Mouse (Mus musculus) adrenal gland, adult 2 months (tissue): ENCODE results near the gene Pign. TPM values are rescaled to one million over a fixed set of nuclear protein-coding genes. Genes with fewer than 3 reads are reported as not detected.

ENCODE experiments used
- DNase-seq: peaks from one replicate; pipeline ENCODE4 v3.0.0; 2021
- long read RNA-seq: library from polyadenylated mRNA; stranded (forward); transcript quantifications from one replicate; pipeline ENCODE4 v2.0.0, GENCODE M21; 2021
- polyA plus RNA-seq: library from polyadenylated mRNA; depleted of rRNA; stranded (reverse); fragments of >200 nt; gene quantifications from 2 replicates; pipeline ENCODE4 v1.2.3, GENCODE M21; 2012; rRNA removed
- total RNA-seq, 2 experiments: library from RNA; stranded (reverse); gene quantifications; 2 replicates each; pipeline ENCODE4 v1.2.3; 2021

Gene Pign
- 10 to 100 TPM; 28.1 to 39.4 TPM for total RNA-seq
- polyA plus RNA-seq, result 6.7 and 11.3 TPM in 2 replicates
- long read RNA-seq, full-length matches to known transcripts, result 3 of 6 reads
- long read RNA-seq, partial matches to known transcripts, result 1 of 6 reads
- long read RNA-seq, other reads (novel, unspliced or antisense), result 2 of 6 reads

DNA sequence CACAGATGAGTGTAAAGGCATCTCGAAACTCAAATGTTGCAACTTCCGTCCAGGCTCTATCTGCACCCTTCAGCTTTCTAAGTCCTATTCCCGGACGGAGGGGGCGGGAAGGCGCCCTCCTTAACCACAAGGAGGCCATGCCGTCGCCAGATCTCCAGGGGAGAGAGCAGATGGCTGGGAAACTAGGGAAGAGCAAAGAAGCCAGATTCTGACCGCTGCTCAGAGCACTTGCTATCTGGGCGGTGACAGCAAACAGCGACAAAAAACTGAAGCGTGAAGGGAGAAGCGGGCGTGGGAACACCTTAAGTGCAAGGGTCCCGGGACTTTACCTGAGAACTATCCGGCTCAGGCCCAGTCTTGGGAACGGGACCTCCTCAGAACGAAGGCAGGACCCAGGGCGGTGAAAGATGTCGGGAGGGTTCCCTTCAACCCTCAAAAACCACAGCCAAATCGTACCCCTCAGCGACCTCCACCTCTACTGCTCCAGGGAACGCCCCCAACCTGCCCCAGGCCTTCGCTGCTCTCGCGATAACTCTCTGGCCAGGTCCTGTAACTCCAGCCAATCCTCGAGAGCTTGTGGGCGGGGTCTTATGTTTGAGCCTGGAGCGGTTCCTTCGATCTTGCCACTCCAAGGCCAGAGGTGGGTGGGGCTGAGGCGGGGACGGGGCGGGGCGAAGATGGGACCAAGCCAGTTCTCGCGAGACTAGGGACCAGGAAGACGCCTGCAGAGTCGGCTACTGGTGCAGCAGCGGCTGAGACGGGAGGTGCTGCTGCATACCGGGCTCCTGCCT is at the start of gene Pign, which contains the start of gene Relch:
Gene Pign, minus strand, starts transcription at position 507 of the 791 bp plus-strand sequence.
Gene Relch, plus strand, starts transcription at position 691 of the 791 bp plus-strand sequence.
- peak; percentile 99 for DNase-seq

DNA sequence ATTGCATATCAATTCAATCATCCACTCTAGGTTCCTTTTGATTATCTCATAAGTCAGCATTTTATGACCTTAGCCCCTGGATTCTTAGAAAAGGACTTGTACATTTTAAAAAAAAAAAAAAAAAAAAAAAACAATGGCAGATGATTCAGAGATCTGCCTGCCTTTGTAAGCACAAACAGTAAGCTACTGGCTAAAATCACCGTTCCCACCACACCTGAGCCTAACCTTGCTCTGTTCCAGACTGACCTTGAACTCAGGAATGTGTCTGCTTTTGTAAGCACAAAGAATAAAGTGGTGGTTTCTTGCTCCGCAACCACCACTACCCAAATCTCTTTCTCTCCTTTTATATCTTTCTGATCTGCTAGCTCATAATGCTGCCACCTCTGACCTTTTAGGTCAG is 49.3 kb upstream of the Pign start:
- DNase-seq, result no peak

- no peak for DNase-seq
Measured at GRCm38 (mm10) chr1:105711227-105711626, 47.8 kb upstream of the Pign start.

DNA sequence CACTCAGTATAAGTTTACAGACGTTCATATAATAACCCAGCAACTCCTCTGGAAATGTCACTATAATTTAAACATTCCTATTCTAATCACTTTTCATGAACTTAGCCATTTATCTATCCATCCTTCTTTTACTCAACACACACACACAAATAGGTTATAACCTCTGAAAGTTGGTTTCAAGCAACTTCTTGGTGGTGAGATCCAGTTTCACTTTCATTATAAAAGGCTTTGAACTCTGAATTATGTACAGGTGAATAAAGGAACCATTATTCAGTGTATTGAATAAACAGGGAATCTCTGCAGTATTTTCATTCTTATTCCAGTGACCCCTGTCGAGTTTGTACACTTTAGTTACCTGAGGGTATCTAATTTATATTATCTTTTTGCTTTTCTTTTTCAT is 45.9 kb upstream of the Pign start:
- DNase-seq, result no peak

DNA sequence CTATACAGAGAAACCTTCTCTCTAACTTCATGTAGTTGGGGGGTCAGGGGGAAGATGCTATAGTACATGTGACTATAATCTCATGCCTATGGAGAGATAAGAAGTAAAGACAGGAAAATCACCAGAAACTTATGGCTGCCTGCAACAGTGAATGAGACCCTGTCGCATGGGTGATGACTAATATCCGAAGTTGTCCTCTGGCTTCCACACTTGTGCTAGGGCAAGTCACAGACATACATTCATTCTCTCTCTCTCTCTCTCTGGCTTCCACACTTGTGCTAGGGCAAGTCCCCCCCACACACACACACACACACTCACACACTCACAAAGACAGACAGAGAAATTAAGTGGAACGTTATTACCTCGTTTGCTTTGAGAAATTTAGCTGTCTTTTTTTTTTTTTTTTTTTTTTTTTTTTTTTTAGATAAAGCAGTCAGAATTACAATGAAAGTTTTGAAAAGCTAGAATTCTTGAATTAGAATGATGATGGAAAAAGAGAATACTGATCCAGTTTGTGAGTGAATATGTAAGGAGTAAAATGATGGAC is 37.6 kb upstream of the Pign start:
- no peak for DNase-seq

DNA sequence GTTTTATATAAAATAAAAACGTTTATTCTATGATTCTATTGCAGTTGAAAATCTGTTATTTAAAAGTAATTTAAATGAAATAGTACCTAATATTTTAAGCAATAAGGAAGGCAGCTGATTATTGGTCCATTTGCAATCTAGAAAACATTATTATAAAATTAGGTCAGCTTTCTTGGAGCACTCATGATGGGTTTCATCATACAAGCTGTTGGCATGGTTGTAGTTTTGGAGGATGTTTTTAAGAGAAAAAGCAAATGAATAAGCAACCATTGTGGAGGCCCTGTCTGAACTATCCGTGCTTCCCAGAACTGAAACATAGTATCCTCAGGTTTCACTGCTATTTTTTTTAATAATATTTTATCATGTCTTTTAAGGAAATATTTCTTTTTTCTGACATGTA is 32.1 kb upstream of the Pign start:
- no peak for DNase-seq

GRCm38 (mm10) chr1:105685501-105685900 is 22.0 kb upstream of the Pign start:
- no peak for DNase-seq

DNA sequence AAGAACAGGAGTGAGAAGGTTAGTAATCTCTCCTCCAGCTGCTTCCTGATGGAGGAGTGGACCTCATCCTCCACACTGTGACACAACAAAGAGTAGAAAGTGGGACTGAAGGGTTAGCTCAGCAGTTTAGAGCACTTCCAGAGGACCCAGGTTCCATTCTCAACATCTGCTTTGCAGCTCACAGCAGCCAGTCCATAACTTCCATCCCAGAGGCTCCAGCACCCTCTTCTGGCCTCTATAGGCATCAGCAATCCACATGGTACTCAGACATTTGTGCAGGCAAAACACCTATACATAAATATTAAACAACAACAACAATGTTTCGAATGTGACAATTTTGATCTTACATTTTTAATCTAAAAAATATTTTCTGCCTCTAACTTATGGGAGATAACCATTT is 17.1 kb upstream of the Pign start:
- peak; percentile 29 for DNase-seq

DNA sequence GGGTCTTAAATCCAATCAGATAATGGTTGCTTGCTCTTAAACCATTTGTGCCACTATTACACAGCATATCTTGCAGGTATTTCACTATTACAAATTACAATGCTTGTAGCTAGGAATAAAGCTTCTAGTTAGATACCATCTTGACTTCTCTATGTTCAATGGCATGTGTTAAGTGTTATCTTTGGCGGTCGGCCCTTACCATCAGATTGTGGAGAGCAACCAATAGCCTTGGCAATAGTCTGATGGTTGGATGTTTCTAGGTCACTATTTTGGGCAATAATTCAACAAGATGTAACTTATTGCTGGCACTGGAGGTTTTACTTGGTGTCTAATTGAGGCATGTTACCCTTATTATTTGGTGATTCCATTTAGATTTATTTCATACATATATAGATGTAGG is 11.3 kb upstream of the Pign start:
- DNase-seq, result peak; percentile 37

- DNase-seq, result no peak
Measured at GRCm38 (mm10) chr1:105669700-105670099, 6.2 kb upstream of the Pign start.

GRCm38 (mm10) chr1:105663962-105664812 is 710 bp upstream of the Pign start:
- DNase-seq, result no peak

DNA sequence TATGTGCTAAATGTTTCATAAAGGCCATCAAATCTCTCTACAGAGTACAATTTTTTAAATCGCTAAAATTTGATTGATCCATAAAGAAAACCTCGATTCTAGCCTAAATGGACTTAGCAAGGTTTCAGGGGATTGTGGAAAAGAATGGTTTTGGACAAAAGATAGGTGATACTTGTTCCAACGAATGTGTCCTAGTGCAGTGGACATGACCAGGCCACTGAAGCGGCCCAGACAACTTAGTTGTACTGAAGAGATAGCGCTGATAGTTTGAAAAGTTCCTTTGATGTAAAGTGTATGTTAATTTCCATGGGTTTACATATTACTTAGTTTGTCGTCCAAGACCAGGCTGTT is 682 bp downstream of the Pign start:
- DNase-seq, result no peak

- DNase-seq, result peak; percentile 43
Measured at GRCm38 (mm10) chr1:105660015-105660414, 3.5 kb downstream of the Pign start.

DNA sequence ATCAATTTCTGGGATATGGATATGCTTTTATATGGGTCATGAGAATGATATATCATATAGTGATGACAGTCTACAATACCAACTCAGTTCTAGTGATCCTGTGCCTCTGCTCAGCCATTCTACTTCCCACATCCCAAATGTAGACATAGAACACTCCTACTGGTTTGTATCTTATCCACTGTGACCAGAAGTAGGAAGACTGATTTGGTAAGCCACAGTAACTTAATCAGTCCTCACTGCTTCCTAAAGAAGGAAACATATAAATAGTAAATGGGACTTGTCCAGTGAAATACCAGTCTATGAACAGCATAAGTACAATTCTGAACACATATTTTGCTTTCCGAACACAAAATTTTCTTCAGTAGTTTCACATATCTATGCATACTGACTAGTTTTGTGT is 9.5 kb downstream of the Pign start:
- DNase-seq, result no peak

GRCm38 (mm10) chr1:105650650-105651049 is 12.8 kb downstream of the Pign start:
- DNase-seq, result no peak

DNA sequence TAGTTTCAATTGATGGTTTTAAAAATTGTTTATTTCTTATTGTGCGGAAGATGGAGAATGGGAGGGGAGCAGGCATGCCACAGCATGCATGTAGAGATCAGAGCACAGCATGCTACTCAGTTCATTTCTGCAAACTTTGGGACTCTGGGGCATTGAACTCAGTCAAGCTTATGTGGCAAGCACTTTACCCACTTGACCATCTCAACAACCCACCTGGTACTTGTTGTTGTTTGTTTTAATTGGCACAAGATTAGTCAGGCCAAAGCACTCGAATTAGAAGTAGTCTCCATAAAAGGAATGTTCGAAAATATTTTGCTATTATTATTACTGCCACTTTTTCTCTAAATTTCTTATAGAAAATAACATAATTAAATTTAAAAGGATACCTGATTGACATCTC is 19.4 kb downstream of the Pign start:
- no peak for DNase-seq

- no peak for DNase-seq
Measured at GRCm38 (mm10) chr1:105630481-105630880, 33.0 kb downstream of the Pign start.

GRCm38 (mm10) chr1:105589673-105590072 is 73.8 kb downstream of the Pign start:
- no peak for DNase-seq

GRCm38 (mm10) chr1:105588697-105589096 is 74.8 kb downstream of the Pign start:
- no peak for DNase-seq

DNA sequence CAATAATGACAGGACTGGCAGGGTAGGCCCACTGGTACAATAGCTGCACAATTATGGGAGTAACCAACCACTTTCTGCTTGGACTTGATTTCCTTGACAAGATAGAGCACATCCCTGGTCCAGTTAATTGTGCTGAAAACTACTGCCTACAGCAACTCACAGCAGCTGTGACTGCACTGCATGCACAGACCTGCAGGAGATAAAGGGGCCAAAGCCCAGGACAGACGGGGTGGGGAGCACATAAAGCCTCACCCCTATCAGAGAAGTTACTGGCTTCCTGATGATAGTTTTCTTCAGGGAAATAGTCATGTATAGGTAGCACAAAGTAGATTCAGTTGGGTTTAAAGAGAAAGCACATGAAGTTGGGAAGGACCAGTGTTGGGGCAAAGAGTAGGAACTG is 80.7 kb downstream of the Pign start:
- DNase-seq, result no peak

DNA sequence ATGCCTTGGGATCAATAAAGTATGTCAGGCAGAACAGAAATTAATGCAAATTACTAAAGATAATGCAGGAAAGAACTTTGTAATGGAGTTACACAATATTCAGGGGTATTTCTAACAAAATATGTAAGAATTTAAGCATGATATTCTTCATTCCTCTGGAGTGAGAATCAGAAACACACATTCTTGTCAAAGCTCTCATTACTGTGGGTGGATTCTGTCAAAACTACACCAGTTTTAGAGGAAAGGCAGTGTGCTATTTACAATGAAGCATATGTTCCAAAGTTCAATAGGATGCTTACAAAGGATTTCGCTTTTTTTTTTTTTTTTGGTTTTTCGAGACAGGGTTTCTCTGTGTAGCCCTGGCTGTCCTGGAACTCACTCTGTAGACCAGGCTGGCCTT is 82.6 kb downstream of the Pign start:
- DNase-seq, result no peak

GRCm38 (mm10) chr1:105566051-105566450 is 97.4 kb downstream of the Pign start:
- no peak for DNase-seq

DNA sequence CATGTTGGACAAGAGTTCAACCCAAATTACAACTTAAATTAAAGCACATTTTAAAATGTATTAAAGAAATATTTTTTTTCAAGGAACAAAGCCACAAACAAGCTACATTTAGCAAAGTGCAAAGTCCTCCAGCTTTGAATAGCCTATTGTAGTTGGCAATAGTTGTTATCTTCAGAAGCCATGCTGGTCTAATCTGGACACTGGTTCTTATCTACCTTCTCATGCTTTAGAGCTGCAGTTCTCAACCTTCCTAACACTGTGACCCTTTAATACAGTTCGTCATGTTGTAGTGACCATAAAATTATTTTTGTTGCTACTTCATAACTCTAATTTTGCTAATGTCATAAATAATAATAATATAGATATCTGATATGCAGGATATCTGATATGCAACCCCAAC is 99.2 kb downstream of the Pign start:
- DNase-seq, result no peak
